Mouse (Mus musculus) mouse embryonic stem cell (cell line): ENCODE data around the gene Slc37a3.

Source experiments
- in situ Hi-C, 2 experiments: fragments of 300-500 bp; cut with MboI; formaldehyde crosslinking; loops; 1 replicate in 1 of 2; 3 replicates in 1 of 2; pipeline ENCODE4 v1.14.3; 2019 to 2020; ENCODE audit warnings: low sequenced_read_pairs in 2 of 2, low pct_unique_long_range_greater_than_20kb in 1 of 2, mixed read lengths in 1 of 2; ENCODE audit not compliant: unreplicated experiment in 1 of 2

The Slc37a3 gene

DNA sequence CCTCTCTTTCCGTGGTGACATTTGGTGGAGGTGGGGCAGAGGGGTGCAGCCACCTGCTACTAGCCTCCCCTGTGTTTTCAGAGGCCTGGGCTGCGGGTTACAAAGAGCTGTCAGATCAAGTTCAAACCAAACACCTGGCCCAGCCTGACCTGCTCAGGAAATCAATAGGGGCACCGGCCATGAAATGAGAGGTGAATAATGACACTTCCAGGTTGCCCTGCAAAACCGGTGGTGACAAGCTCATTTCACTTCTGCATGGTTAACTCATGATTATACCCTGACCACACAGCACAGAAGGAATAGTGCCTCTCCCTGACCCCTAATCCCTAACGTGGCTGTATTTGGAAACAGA lies 90.8 kb downstream of the Slc37a3 start:
- in situ Hi-C loops, result no loop called here

DNA sequence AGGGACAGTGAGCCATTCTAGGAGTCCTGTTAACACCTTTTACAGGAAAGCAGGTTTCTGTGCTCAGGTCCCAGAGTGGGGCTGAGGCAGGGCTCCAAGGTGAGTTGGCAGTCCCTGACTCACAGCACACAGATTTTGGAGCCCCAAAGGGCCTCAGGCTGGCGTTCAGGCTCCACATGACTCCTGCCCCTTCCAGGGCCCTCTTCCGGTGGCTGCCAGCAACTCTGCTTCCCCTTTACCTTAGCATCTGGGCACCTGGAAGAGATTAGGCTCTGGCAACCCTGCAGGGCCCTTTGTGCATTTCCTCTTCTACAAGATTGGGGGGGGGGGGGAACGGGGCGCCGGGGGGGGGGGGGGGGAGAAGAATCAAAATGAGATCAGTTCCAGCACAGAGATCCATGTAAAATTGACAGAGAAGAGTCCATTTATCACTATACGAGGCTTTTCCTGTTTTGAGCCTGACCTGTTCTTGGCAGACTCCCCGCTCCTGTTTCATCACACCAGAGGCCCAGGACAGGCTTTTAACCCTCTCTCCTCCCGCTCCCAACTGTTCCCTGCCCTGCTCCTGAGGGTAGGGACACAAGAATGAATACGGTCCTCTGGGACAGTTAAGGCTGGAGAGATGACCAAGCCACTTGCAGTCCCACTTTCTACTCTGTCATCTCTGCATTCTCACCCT lies 91.3 kb downstream of the Slc37a3 start:
- in situ Hi-C loops, result no loop called here

DNA sequence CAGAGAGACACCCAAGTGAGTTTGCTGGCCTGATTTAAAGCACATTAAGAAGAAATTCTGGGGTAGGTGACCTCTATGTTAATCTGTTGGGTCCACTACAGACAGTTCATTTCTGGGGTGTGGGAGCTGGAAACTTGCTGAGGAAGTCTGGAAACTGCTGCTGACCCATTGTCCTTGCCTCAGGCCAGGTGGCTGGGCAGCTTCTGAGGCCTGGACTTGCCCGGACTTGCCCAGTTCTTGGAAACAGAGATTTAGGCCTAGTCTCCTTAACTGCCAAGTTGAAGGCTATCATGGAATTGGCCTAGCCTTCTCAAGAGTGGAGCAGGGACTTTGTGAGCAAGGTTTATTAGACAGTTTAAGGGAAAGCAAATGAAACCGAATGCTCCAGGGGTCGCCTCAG lies 92.6 kb downstream of the Slc37a3 start:
- in situ Hi-C loops, result no loop called here
